Mouse (Mus musculus): ENCODE data around the gene Cdkn3.

DNA sequence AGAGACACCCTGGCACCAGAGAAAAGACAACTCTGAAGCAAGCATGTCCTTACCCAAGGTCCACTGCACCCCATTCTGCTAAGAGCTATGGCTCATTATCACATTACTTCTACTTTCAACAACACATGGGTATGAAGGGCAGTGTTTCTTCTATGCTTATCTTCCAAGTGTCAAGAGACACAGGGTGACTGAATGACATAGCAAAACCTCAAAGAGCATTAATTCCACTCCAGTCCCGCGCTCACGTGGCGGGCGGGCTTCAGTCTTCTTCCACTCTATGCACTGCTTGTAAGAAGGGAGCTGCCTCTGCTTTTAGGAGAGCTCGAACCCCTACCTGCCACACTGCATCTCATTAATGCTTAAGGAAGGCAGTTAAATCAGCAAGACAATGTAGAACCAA lies 55.3 kb downstream of the Cdkn3 start:
- TF ChIP-seq FLI1 (IDR thresholded peaks at IDR 0.05; ENCODE audit: low read length): no peak
- TF ChIP-seq GATA1 (IDR thresholded peaks at IDR 0.05; ENCODE audit: borderline replicate concordance, low read length): no peak
